Mouse (Mus musculus): ENCODE measurements around the gene Slfn2.
"Not testable (repeated sequence)": the region's sequence is repeated elsewhere in the genome, so short reads cannot be mapped to it uniquely, and the experiment has no call there.

Gene Slfn2

DNA sequence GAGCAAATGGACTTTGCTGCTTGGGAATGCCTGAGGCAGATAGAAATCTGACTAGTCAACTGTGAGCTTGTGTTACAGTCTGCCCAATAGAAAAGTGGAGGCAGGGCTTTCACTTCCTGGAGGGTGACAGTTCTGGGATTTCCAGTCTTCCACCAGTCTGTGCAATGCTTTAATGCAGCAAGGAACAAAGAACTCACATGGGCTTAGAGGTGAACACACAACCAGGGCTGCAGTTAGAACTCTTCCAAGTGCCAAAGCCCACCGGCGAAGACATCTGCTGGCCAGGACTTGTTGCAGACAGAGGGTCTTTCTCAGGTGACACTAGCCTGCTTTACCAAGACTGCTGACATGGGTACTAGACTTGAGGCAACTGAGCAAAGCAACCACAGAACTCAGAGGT lies at the start of gene Slfn2:
Slfn2 (plus strand) TSS at position 167 of the 400 bp plus-strand sequence.
- no peak for DNase-seq (ENCODE audit: inconsistent ontology term)

DNA sequence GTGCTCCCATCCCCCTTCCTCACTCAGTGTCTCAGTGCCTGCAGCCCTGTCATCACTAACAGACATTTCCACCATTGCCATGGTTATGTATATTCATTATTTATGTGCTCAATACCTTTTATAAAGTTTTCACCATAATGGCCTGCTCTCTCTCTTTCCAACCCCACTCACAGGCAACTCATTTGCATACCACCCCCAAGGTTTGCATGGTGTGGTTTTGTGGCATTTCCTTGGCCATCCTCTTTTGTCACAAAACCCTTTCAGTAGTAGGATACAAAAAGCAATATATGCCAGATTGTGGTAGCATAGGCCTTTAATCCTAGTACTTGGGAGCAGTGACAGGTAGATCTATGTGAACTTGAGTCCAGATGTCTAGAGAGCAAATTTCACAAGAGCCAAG lies 48.8 kb upstream of the Slfn2 start:
- DNase-seq (ENCODE audit: inconsistent ontology term) = no peak

DNA sequence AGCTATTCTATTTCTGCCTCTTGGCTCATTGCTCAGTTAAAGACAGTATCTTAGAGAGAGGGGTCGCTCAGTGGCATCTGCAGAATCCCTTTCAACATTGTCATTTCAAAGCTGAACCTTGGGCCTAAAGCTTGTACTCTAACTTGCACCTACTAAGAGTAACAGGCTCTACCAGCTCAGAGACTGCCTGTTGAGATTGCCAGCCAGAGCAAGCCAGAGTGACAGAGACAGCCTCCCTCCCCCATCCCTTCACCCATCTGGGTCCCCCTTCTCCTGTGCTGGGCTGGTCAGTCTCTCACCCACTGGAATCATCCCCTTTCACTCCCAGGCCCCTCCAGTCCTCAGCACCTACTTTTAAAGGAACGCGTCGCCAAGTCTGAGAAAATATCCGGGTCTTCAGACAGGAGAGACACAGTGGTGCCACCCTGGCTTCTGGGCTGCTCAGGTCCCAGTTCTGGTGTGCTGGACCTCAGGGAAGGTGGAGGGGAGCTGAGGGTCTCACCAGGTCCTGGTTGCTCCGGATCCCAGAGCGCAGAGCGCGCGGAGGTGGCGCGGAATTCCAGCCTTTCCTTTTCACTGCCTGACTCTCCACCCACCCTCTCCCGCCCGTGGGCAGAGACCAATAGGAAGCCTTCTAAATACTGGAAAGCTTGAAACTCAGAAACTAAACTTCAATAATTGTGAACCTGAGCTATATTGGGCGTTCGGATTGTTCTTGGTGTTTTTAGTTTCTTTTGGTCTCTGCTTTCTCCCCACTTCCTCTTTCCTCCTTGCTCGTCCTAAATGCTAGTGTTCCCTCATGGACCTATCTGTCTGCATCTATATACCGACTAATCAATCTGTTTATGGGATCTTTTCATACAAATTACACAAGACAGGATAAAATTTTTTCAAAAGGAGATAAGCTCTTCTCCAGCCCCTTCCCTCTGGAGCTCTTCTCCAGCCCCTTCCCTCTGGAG lies 45.1 kb upstream of the Slfn2 start:
- DNase-seq (ENCODE audit: inconsistent ontology term) = not testable (repeated sequence)

DNA sequence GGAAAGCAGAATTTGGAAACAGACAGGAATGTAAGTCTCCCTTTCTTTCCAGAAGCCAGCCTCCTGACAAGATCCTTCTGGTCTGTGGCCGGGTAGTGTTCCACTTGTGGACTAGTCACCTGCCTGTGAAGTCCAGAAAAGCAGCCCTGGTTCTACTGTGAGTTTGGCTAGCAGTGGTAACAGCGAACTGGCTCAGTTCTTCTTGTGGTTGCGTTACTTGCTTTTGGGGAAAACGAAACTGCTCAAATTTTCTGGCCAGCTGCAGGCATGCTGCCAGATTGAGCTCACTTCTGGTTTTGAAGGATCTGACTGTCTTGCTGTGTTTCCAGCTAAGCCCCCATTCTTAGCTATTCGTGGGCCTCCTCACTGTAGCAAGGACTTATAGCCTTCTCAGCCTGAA lies 44.3 kb upstream of the Slfn2 start, which contains the start of gene Slfn8:
Slfn8 (minus strand) TSS at position 190 of the 400 bp plus-strand sequence.
- DNase-seq (ENCODE audit: inconsistent ontology term) = no peak

DNA sequence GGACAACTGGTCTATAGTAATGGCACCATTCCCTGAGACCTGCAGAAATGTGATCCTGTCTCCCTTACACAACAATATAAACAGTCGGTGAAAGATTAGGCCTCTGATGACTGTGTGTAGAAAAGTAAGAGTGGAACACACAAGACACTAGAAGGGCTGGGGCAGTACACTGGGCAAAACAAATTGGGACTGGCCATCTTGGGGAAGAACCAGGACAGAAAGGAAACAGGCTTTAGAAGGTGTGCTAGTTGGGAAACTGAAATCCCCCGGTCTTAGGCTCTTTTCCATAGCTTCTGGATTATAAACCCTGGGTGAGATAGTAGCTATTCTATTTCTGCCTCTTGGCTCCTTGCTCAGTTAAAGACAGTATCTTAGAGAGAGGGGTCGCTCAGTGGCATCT lies 26.2 kb upstream of the Slfn2 start:
- not testable (repeated sequence) for DNase-seq (ENCODE audit: inconsistent ontology term)

DNA sequence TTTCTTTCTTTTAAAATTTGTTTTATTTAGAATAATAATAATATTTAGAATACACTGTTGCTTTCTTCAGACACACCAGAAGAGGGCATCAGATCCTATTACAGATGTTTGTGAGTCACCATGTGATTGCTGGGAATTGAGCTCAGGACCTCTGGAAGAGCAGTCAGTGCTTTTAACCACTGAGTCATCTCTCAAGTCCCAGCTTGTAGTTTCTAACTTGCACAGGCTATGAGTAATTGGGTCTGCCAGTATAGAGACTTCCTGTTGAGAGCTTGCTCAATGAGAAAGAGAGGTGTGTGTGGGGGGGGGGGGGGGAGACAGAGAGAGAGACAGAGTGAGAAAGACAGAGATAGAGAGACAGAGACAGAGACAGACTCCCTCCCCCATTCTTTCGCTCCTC lies 25.8 kb upstream of the Slfn2 start:
- peak; percentile 24 for DNase-seq (ENCODE audit: inconsistent ontology term)

DNA sequence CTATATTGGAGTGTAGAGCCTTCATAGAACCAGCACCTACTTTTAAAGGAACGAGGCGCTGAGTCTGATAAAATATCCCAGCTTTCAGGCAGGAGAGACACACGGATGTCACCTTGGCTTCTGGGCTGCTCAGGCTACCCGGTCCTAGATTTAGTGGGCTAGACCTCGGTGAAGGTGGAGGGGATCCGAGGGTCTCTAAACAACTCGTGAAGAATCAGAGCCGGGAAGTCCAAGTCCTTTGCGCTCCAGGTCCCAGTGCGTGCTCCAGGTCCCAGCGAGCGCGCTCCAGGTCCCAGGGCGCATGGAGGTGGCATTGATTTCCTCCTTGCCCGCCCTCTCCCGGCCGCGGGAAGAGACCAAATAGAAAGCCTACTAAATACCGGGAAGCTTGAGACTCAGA lies 25.1 kb upstream of the Slfn2 start:
- no peak for DNase-seq (ENCODE audit: inconsistent ontology term)

DNA sequence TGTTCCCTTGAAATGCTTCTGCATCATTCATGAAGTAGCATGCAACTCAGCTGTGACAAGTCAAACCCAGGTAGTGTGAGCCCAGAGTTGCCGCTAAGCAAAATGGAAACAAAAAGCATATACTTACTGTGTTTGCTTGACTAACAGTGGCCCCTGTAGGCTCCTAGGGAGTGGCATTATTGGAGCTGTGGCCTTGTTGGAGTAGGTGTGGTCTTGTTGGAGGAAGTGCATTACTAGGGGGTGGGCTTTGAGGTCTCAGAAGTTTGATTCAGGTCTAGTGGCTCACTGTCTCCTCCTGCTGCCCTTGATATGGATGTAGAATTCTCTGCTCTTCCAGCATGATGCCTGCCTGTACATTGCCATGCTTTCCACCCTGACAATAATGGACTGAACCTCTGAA lies 24.6 kb upstream of the Slfn2 start:
- DNase-seq (ENCODE audit: inconsistent ontology term) = no peak

DNA sequence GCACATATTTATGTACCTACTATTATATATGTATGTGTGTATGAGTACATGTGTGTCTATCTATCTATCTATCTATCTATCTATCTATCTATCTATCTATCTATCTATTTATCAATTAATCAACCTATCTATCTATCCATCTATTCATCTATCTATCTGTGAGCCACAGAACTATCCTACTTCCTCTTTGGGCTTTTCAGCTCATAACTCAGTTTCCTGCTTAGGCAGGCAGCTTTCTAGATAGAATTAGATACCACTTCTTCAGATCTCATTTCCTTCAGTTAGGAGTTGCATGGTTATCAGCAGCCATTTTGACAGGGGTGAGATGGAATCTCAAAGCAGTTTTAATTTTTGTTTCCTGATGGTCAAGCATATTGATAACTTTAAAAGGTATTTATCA lies 23.9 kb upstream of the Slfn2 start:
- DNase-seq (ENCODE audit: inconsistent ontology term) = no peak

DNA sequence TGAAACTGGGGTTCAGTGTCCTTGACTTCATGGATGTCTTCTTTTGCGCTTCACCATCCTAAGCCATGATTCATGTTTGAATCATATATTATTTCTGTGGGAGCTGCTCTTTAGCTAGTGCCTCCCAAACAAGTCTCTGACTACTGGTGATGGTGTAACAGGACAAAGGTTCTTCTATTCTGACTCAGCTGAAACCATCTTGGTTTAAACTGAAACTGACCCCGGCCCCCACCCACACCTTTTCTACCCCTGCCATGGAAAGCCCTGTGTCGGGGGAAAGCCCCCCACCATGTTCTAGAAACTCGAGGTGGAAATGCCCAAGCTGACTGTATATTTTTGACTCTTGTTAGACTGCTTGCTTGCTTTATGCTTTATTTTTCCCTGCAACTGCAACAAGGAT lies 21.0 kb upstream of the Slfn2 start:
- no peak for DNase-seq (ENCODE audit: inconsistent ontology term)

DNA sequence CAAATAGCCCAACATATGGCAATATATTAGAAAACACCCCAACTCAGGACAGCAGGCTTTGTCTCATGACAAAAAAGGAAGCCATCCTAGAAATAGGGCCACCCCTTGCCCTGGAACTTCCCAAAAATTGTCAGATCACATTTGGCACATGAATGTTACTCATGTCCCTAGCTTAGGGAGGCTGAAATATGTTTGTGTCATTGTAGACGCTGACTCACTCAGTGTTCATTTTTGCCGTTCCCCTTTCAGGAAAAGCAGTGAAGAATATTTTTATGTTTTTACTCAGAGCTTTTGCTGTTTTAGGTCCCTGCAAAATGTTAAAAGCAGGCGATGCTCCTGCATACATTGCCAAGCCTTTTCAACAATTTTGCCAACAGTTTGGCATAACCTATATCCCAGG lies 19.3 kb upstream of the Slfn2 start:
- DNase-seq (ENCODE audit: inconsistent ontology term) = no peak

DNA sequence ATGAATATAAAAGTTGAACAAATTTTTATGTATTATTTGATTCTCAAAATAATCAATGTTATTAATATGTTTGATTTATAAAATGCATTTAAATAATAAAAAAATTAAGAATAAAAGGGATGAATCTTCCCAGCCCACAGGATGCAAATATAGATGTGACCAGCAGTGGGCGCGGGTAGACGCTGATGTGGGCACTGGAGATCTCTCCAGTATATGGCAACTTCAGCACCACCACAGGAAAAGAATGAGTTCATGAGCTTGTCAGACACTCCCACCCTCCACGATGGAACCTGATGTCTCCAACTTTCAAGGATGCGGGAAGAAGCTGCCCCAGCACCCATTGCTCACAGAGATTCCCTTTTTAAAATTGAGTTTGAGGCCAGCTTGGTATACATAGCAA lies 7.0 kb upstream of the Slfn2 start:
- no peak for DNase-seq (ENCODE audit: inconsistent ontology term)

DNA sequence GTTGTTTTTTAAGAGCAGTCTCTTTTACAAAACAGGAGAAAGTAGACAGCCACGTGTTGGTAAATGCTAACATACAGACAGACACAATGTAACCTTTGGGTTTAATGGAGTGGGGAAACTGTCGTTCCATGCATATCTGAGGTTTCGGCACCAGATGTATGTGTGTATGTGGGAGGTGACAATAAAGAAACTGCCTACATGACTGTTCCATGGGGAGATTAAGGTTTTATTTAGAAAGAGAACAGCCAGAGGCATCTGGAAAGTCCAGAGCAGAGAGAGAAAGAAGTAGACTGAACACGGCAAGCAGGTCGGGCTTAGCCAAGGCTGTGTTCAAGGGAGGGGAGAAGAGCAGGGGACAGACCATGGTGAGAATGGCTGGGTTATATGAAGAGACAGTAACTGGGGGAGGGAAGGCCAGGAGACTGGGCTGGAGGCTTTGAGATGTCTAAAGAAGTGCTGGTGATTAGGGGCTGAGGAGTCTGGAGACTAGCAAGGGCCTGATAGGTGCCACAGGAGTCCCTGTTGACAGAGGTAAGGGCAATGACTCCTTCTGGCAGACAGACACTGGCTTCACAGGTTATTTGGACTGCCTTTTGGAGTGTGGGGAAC lies 4.4 kb upstream of the Slfn2 start:
- no peak for DNase-seq (ENCODE audit: inconsistent ontology term)

DNA sequence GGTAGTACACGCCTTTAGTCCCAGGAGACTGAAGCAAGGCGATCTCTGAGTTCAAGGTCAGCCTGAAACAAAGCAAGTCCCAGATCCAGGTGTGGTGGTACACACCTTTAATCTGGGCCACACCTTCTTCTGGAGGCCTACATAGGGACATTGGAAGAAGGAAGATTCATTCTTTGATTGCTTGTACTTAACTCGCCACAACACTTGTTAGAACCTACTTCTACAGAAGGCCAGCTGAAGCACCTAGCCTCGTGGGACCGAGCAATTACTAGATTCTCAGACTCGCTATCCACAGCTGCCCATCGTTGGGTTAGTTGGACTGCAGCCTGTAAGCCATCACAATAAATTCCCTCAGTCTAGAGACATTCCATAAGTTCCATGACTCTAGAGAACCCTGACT lies 3.1 kb upstream of the Slfn2 start:
- DNase-seq (ENCODE audit: inconsistent ontology term) = peak; percentile 35

DNA sequence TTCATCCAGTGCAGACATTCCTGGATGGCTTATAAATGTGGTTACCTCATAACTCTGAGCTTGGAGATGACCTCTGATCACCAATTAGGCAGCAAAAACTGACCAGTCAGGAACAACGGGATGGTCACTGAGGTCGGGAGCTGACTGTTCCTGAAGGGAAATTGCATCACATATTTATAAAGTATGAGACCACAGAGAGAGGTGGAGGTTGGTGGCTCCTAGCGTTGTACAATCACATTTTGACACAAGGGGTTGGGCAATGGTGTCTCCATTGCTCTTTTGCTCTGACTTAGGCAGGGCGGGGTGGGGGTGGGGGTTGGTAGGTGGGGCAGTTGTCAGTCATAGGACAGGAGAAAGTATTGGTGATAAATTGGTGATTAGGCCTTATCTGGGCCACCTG lies 1.8 kb upstream of the Slfn2 start:
- DNase-seq (ENCODE audit: inconsistent ontology term) = no peak

DNA sequence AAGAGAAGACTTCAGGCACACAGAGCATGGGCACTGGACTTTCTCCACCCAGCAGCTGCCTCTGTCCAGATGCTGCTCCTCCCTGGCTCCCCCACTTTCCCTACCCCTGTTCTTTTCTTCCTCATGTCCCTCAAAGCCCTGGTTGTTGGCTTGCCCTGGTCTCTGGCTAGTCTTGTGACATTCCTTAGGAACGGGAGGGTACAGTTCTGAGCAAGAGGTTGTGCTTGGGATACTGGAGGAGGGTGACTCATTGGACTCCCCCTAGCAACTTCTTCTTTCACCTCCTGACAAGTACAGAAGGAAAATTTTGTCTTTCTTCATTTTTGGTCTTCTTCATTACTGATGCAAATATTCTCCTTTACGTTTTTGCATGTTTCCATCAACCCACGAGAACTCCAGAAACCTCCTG lies 967 bp upstream of the Slfn2 start:
- no peak for DNase-seq (ENCODE audit: inconsistent ontology term)

DNA sequence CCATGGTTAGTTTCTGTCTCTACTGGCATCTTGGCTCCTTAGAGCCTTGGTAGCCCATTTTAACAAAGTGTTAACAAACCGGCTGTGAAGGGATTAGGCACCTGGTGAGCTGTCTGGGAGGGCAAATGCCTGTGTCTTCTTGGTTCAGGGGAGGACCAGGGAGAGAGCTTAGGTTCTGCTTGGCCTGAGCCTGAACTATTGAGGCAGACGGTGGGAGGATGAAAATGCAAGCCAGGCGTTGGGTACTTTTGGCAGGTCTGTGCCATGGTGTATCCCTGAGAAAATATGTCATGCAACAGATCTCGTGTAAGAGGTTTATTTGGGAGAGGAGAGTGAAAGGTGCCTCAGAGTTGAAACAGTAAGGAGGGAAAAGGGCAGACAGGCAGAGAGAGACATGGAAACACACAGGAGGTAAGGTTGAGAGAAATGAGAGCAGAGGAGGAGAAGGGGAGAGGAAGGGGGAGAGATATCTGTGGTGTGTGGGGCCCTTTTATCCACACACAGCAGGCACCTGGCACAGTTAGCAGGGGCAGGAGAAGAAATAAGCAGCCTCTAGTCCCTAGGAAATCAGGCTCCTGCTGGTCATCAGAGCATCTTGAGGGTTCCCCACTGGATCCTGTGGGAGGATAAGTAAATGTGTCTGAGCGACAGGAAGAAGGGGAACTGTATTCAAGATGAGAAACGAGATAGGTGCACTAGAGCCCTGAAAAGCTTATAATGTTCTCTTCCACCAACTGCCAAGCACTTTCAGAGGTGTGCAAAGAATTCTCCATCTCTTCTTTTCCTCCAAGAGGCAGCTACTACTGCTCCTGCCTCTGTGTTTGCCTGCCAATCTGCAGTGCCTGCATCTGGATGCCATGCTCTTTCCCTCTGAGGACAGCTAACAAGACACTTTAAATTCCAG lies 781 bp downstream of the Slfn2 start:
- DNase-seq (ENCODE audit: inconsistent ontology term) = no peak

DNA sequence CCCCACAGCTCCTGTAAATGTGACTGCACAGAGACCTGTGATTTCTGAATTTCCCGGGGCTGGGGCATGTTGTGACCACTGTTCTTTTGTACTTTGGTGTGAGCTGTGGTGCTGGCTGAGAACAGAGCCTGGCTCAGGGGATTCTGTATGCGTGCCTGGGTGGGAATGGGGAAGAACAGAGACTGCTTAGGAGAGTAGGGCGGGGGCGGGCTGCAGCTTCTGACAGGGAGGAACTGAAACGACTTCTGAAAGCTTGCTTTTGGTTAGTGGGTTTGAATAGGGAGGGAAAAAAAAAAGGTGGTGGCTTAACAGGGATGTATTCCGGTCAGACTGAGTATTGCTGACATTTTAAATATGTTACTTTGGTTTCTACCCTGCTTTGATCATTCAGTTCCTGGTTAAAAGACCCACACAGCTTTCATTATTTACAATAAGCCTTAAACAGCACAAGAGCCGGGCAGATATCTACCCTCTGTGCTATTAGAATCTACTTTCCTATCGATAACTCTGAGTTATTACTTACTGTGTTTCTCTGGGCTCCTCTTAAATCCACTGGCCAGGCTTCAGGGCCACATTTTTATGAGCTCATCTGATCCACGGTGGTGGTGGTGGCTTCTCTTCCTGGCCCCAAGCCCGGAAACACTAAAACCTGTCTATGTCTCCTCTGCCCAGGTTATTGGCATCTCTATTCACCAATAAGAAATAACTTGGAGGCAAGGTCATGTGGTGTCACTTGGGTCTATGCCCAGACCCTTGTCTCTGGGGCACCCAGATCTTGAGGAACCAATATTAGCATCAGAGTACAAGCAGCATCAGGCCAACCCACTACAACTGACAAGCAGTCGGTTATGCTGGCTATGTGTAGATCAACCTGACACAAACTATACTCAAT lies 2.0 kb downstream of the Slfn2 start:
- DNase-seq (ENCODE audit: inconsistent ontology term) = no peak

DNA sequence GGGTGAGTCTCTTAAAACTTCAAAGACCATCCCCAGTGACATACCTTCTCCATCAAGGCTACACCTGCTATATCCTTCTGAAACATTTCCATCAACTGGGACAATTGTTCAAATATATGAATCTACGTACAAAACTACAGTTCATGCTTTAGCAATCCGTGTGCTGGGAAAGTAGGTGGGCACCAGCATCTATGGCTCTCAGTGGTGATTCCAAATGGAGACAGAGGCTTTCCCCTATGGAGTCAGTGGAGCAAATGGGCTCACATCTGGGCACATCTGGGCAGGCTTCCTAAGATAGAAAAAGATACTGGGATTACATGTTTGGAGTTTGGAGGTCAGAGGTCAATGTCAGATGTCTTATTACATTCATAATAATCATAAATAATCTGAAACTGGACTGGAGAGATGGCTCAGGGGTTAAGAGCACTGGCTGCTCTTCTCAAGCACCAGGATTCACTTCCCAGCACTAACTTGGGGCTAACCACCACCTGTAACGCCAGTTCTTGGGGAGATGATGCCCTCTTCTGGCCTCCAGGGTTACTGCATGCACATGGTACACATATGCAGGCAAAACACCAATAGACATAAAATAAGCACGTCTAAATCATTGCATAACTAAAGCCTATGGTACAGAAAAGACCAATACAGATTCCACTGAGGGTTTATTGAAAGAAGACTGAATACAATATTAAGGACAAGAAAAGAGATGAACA lies 3.2 kb downstream of the Slfn2 start:
- no peak for DNase-seq (ENCODE audit: inconsistent ontology term)

DNA sequence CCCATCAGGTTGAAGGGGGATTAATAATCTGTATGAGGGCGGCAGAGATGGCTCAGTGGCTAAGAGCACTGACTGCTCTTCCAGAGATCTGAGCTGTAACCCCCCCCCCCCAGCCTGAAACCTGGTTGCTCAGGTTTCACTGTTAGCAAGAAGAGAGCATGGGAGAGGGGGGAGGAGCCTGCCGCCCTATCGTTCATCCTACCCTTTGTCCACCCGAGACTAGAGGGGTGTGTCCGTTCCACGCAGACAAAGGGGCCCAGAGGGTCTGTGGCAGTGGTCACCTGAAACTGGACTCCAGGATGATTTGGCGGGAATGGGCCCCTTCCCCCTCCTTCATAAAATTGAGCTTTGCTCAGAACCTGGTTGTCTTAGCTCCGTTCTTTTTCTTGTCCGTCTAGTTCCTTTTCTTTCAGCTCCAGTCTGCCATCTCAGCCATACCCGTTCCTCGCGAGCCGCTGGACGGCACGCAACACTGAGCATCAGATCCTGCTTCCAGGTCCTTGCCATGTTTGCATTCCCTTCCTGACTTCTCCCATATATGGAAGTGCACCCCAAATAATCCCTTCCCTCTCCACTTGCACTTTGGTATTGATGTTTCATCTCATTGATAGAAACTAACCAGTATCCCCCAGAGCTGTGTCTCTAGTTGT lies 5.5 kb downstream of the Slfn2 start:
- DNase-seq (ENCODE audit: inconsistent ontology term) = no peak

All from Muller cell, postnatal 12 days (primary cell).